Mouse (Mus musculus) liver, embryonic 12.5 days (tissue): ENCODE measurements around the gene Rcc1. TPM values are rescaled to one million over a fixed set of nuclear protein-coding genes. Genes with fewer than 3 reads are reported as not detected.

Experiments used
- ATAC-seq: fragments of 200-750 bp; cut with Nextera tagmentation; 2 replicates; pipeline ENCODE4 v1.8.0; 2017; ENCODE audit warnings: moderate number of reproducible peaks, mild to moderate bottlenecking, moderate library complexity
- H3K27ac ChIP-seq: fragments of 300-500 bp; sonication (generic); 2 replicates; pipeline ENCODE4 v1.5.1; 2016; ENCODE audit warnings: mild to moderate bottlenecking
- H3K27me3 ChIP-seq: fragments of 300-500 bp; sonication (generic); replicated peaks from 2 replicates; pipeline ENCODE4 v1.6.1; 2016; ENCODE audit warnings: mild to moderate bottlenecking, moderate library complexity
- H3K36me3 ChIP-seq: fragments of 300-500 bp; sonication (generic); 2 replicates; pipeline ENCODE4 v1.6.1; 2016; ENCODE audit warnings: mild to moderate bottlenecking, moderate library complexity
- H3K4me1 ChIP-seq: fragments of 300-500 bp; sonication (generic); 2 replicates; pipeline ENCODE4 v1.6.1; 2016
- H3K4me2 ChIP-seq: fragments of 300-500 bp; sonication (generic); 2 replicates; pipeline ENCODE4 v1.6.1; 2016; ENCODE audit warnings: mild to moderate bottlenecking, moderate library complexity
- H3K4me3 ChIP-seq: fragments of 300-500 bp; sonication (generic); 2 replicates; pipeline ENCODE4 v1.5.1; 2016; ENCODE audit warnings: mild to moderate bottlenecking, moderate library complexity
- H3K9ac ChIP-seq: fragments of 300-500 bp; sonication (generic); 2 replicates; pipeline ENCODE4 v1.6.1; 2016; ENCODE audit warnings: mild to moderate bottlenecking, moderate library complexity
- H3K9me3 ChIP-seq: fragments of 300-500 bp; sonication (generic); replicated peaks from 2 replicates; pipeline ENCODE4 v1.6.1; 2016; ENCODE audit warnings: mild to moderate bottlenecking, moderate library complexity
- WGBS: fragments of 180-500 bp; shearing (Covaris S2); methylation state at CpG from one replicate; pipeline ENCODE4 v1.1.7; 2016; ENCODE audit not compliant: insufficient replicate concordance; 5-methylcytosine and 5-hydroxymethylcytosine counted together
- polyA plus RNA-seq: library from polyadenylated mRNA; unstranded; fragments of >200 nt; fragmentation: Nextera tagmentation; extraction: Ambion mirVana; gene quantifications from 2 replicates; pipeline ENCODE4 v1.2.1, GENCODE M21; 2016

The Rcc1 gene
- polyA plus RNA-seq, 1 experiment from 2014 or later = 102 TPM

GRCm38 (mm10) chr4:132352739-132353138 is 666 bp downstream of the Rcc1 start:
- Histone ChIP-seq H3K4me1 (peaks cover 56% of the 10 kb centered on the region), H3K27ac (peak overlapping the region; percentile 97), H3K4me2 (peak overlapping the region; percentile 82), H3K4me3 (peak overlapping the region; percentile 78), H3K9me3 (no peaks in the 10 kb centered on the region), H3K9ac (peak overlapping the region; percentile 94), H3K36me3 (peaks cover 48% of the 10 kb centered on the region), H3K27me3 (no peaks in the 10 kb centered on the region)
- no peak for ATAC-seq
- WGBS = 0% methylated on average over 14 of the region's 14 CpGs

- WGBS = 8% methylated on average over 1 of the region's 1 CpGs
- no peaks in the 10 kb centered on the region for H3K9me3 ChIP-seq
- peak overlapping the region; percentile 82 for H3K4me2 ChIP-seq
- H3K4me3 ChIP-seq = peak overlapping the region; percentile 78
- H3K27me3 ChIP-seq = no peaks in the 10 kb centered on the region
- no peak for ATAC-seq
- peak overlapping the region; percentile 97 for H3K27ac ChIP-seq
- H3K9ac ChIP-seq = peak overlapping the region; percentile 94
- H3K4me1 ChIP-seq = peaks cover 49% of the 10 kb centered on the region
- H3K36me3 ChIP-seq = peaks cover 36% of the 10 kb centered on the region
These were observed 2.0 kb downstream of the Rcc1 start for GRCm38 (mm10) chr4:132351401-132351800.

- H3K9ac ChIP-seq = peak overlapping the region; percentile 94; the same call in 1 of the 2 replicates
- peaks cover 49% of the 10 kb centered on the region for H3K4me1 ChIP-seq
These were observed 2.6 kb downstream of the Rcc1 start for GRCm38 (mm10) chr4:132350854-132351253.

GRCm38 (mm10) chr4:132350123-132350740 is 3.2 kb downstream of the Rcc1 start:
- Histone ChIP-seq H3K9me3 (no peaks in the 10 kb centered on the region), H3K27ac (peak overlapping the region; percentile 97), H3K4me2 (0 out of 2 replicates have a peak overlapping the region, but pooled peaks have one; percentile 82), H3K36me3 (peaks cover 32% of the 10 kb centered on the region), H3K9ac (no peak overlapping the region), H3K4me3 (no peak overlapping the region), H3K4me1 (peaks cover 45% of the 10 kb centered on the region), H3K27me3 (no peaks in the 10 kb centered on the region)
- WGBS = 25% methylated on average over 2 of the region's 2 CpGs
- ATAC-seq = peak; percentile 22

More at GRCm38 (mm10) chr4:132350854-132351253, 2.6 kb downstream of the Rcc1 start:
- 40% methylated on average over 3 of the region's 3 CpGs for WGBS
- Histone ChIP-seq H3K27ac (peak overlapping the region; percentile 97), H3K4me3 (peak overlapping the region; percentile 78; the same call in 1 of the 2 replicates), H3K36me3 (peaks cover 32% of the 10 kb centered on the region), H3K27me3 (no peaks in the 10 kb centered on the region), H3K9me3 (no peaks in the 10 kb centered on the region), H3K4me2 (peak overlapping the region; percentile 82)
- peak; percentile 13; the same call in 1 of the 2 replicates for ATAC-seq

GRCm38 (mm10) chr4:132349495-132350122 is 3.8 kb downstream of the Rcc1 start:
- H3K9ac ChIP-seq = no peak overlapping the region
- H3K27me3 ChIP-seq = no peaks in the 10 kb centered on the region
- peaks cover 43% of the 10 kb centered on the region for H3K4me1 ChIP-seq
- peak overlapping the region; percentile 97 for H3K27ac ChIP-seq
- H3K4me3 ChIP-seq = no peak overlapping the region
- 43% methylated on average over 3 of the region's 3 CpGs for WGBS
- no peaks in the 10 kb centered on the region for H3K9me3 ChIP-seq
- peaks cover 32% of the 10 kb centered on the region for H3K36me3 ChIP-seq
- no peak overlapping the region for H3K4me2 ChIP-seq
- no peak for ATAC-seq

- ATAC-seq = no peak
- WGBS = 40% methylated on average over 3 of the region's 3 CpGs
These were observed 6.7 kb downstream of the Rcc1 start for GRCm38 (mm10) chr4:132346661-132347060.

GRCm38 (mm10) chr4:132346261-132346660 is 7.1 kb downstream of the Rcc1 start:
- Histone ChIP-seq H3K27ac (peak overlapping the region; percentile 47; the same call in 1 of the 2 replicates), H3K4me1 (peaks cover 55% of the 10 kb centered on the region), H3K27me3 (no peaks in the 10 kb centered on the region), H3K4me3 (no peak overlapping the region), H3K9ac (0 out of 2 replicates have a peak overlapping the region, but pooled peaks have one; percentile 2), H3K4me2 (peak overlapping the region; percentile 95; the same call in 1 of the 2 replicates), H3K36me3 (peaks cover 34% of the 10 kb centered on the region), H3K9me3 (no peaks in the 10 kb centered on the region)
- WGBS = 76% methylated on average over 4 of the region's 4 CpGs
- no peak for ATAC-seq

More at GRCm38 (mm10) chr4:132346661-132347060, 6.7 kb downstream of the Rcc1 start:
- no peak overlapping the region for H3K4me3 ChIP-seq
- H3K4me1 ChIP-seq = peaks cover 55% of the 10 kb centered on the region
- H3K27me3 ChIP-seq = no peaks in the 10 kb centered on the region
- H3K36me3 ChIP-seq = peaks cover 34% of the 10 kb centered on the region
- H3K4me2 ChIP-seq = no peak overlapping the region
- H3K9ac ChIP-seq = no peak overlapping the region
- H3K27ac ChIP-seq = 0 out of 2 replicates have a peak overlapping the region, but pooled peaks have one; percentile 47
- no peaks in the 10 kb centered on the region for H3K9me3 ChIP-seq

- H3K36me3 ChIP-seq = peaks cover 34% of the 10 kb centered on the region
- ATAC-seq = no peak
- H3K4me1 ChIP-seq = peaks cover 55% of the 10 kb centered on the region
- peak overlapping the region; percentile 95 for H3K4me2 ChIP-seq
- H3K9me3 ChIP-seq = no peaks in the 10 kb centered on the region
- H3K27me3 ChIP-seq = no peaks in the 10 kb centered on the region
- H3K27ac ChIP-seq = peak overlapping the region; percentile 47
- H3K9ac ChIP-seq = peak overlapping the region; percentile 93
- peak overlapping the region; percentile 91 for H3K4me3 ChIP-seq
- WGBS = 37% methylated on average over 5 of the region's 5 CpGs
These were observed 7.6 kb downstream of the Rcc1 start for GRCm38 (mm10) chr4:132345843-132346212.

- no peaks in the 10 kb centered on the region for H3K9me3 ChIP-seq
- peaks cover 34% of the 10 kb centered on the region for H3K36me3 ChIP-seq
- WGBS = under 1% methylated on average over 77 of the region's 83 CpGs
- no peaks in the 10 kb centered on the region for H3K27me3 ChIP-seq
- peaks cover 53% of the 10 kb centered on the region for H3K4me1 ChIP-seq
- H3K4me2 ChIP-seq = peak overlapping the region; percentile 95
- peak overlapping the region; percentile 91 for H3K4me3 ChIP-seq
- peak; percentile 80 for ATAC-seq
- peak overlapping the region; percentile 93 for H3K9ac ChIP-seq
- peak overlapping the region; percentile 88 for H3K27ac ChIP-seq
These were observed 8.1 kb downstream of the Rcc1 start for GRCm38 (mm10) chr4:132345135-132345842.

- H3K36me3 ChIP-seq = peaks cover 36% of the 10 kb centered on the region
- peak overlapping the region; percentile 93 for H3K9ac ChIP-seq
- peak overlapping the region; percentile 88 for H3K27ac ChIP-seq
- H3K4me1 ChIP-seq = peaks cover 53% of the 10 kb centered on the region
- H3K27me3 ChIP-seq = no peaks in the 10 kb centered on the region
- WGBS = 3% methylated on average over 13 of the region's 13 CpGs
- H3K4me3 ChIP-seq = peak overlapping the region; percentile 91
- H3K9me3 ChIP-seq = no peaks in the 10 kb centered on the region
- peak; percentile 52 for ATAC-seq
- peak overlapping the region; percentile 95 for H3K4me2 ChIP-seq
These were observed 8.8 kb downstream of the Rcc1 start for GRCm38 (mm10) chr4:132344403-132345134.

GRCm38 (mm10) chr4:132341451-132341850 is 12.0 kb downstream of the Rcc1 start:
- no peak overlapping the region for H3K4me3 ChIP-seq
- 0 out of 2 replicates have a peak overlapping the region, but pooled peaks have one; percentile 4 for H3K4me2 ChIP-seq
- no peaks in the 10 kb centered on the region for H3K9me3 ChIP-seq
- H3K9ac ChIP-seq = no peak overlapping the region; the same call in 1 of the 2 replicates
- H3K27me3 ChIP-seq = no peaks in the 10 kb centered on the region
- H3K36me3 ChIP-seq = peaks cover 65% of the 10 kb centered on the region
- H3K4me1 ChIP-seq = peaks cover 51% of the 10 kb centered on the region
- H3K27ac ChIP-seq = no peak overlapping the region
- no peak for ATAC-seq
- WGBS = 84% methylated on average over 3 of the region's 3 CpGs
